Mouse (Mus musculus) ES-E14 (cell line): Measurements from ENCODE around the gene Sema5a.

Experiments used
- HCFC1 ChIP-seq: IDR thresholded peaks from 2 replicates; pipeline ENCODE4 v1.6.1; 2012; ENCODE audit warnings: low read length, inconsistent platforms, borderline replicate concordance; ENCODE audit not compliant: insufficient read depth
- ZNF384 ChIP-seq: IDR thresholded peaks from 2 replicates; pipeline ENCODE4 v1.6.1; 2012; ENCODE audit warnings: low read depth, low read length, inconsistent platforms

GRCm38 (mm10) chr15:32356805-32357204 is 112.2 kb downstream of the Sema5a start:
- no peak for TF ChIP-seq HCFC1
- no peak for TF ChIP-seq ZNF384
